9 mouse cellular contexts compared by ENCODE assay signal in the genomic region with DNA sequence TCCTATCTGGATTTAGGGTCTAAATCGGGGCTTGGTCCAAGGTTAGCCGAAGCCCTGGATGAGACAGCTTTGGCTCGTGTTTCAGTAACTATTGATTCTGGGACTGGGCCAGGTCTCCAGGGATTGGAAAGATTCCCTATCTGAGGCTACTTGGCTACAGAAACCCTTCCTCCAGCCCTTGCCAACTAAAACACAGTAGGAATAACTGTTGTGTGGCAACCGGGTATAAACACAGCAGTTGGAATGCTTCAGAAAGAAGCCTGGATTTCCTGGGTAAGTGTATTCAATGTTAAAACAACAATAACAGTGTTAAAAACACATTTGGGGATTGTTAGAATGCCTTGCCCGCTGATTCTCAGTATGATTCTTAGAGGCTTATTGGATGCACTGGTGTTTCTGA.
A peak's percentile ranks its signal among the peaks of the same experiment; 100 is the strongest.
DNase-seq lines count a peak whose midpoint lies in the region; ATAC-seq lines count a peak whose summit lies in the region.
"Had no signal": no experiment of that assay in that cellular context is flagged by ENCODE, and none has a peak within 500 bp of the region (broad histone marks: within the 10 kb centered on the region; RNA-seq: fewer than 3 reads in every experiment).

No protein-coding gene starts in this region.

- ATAC-seq in cerebellum, adult (ENCODE audit: insufficient number of reproducible peaks, low FRiP score, low TSS enrichment), result no peak
- peak; percentile 79 for ATAC-seq in heart, embryonic 15.5 days (replicated peaks; ENCODE audit: insufficient number of reproducible peaks, insufficient read depth, low FRiP score, low read depth)

- H3K9me3 ChIP-seq in heart, embryonic 15.5 days (replicated peaks), result no peaks in the 10 kb centered on the region
- H3K9me3 ChIP-seq: neural tube, embryonic 12.5 days had no signal

- WGBS in heart, embryonic 15.5 days, result 43% methylated on average over 5 of the region's 5 CpGs
- WGBS in large intestine, adult 2 months, result 14% methylated on average over 5 of the region's 5 CpGs

- peak; percentile 8 to 15 for DNase-seq in cerebellum, adult 18-20 months
- peak; percentile 18 for DNase-seq in right cerebral cortex, postnatal 14 days
- DNase-seq in right cerebral cortex, postnatal 36 days (ENCODE audit: low spot score in 2 of 2), result no peak
- DNase-seq in large intestine, adult 2 months (ENCODE audit: low read depth, low spot score), result peak; percentile 4
- no peak for DNase-seq in thymus, postnatal 36 days
- no peak for DNase-seq in thymus, adult 18-20 months

- no peak overlapping the region for H3K4me3 ChIP-seq in heart, embryonic 15.5 days
- H3K4me3 ChIP-seq: neural tube, embryonic 12.5 days had no signal

- H3K4me2 ChIP-seq in heart, embryonic 15.5 days, result no peak overlapping the region
- H3K4me2 ChIP-seq: neural tube, embryonic 12.5 days had no signal

- no peaks in the 10 kb centered on the region for H3K36me3 ChIP-seq in heart, embryonic 15.5 days
- H3K36me3 ChIP-seq: neural tube, embryonic 12.5 days had no signal

- 0 out of 2 replicates have a peak, but pooled peaks cover 2% of the 10 kb centered on the region for H3K4me1 ChIP-seq in heart, embryonic 15.5 days (replicated peaks)

- no peaks in the 10 kb centered on the region for H3K27me3 ChIP-seq in heart, embryonic 15.5 days
- H3K27me3 ChIP-seq: neural tube, embryonic 12.5 days had no signal

- peak overlapping the region; percentile 27; the same call in 1 of the 2 replicates for H3K27ac ChIP-seq in heart, embryonic 15.5 days
- H3K27ac ChIP-seq: neural tube, embryonic 12.5 days had no signal

- no peak overlapping the region for H3K9ac ChIP-seq in heart, embryonic 15.5 days
- H3K9ac ChIP-seq: neural tube, embryonic 12.5 days had no signal

Comparison
In these comparisons a context has a peak if more than half of its experiments do, and no peak if none do; other contexts are left out.
1. DNase-seq: peak in cerebellum, adult 18-20 months (2 of 2), right cerebral cortex, postnatal 14 days (single experiment) and large intestine, adult 2 months (single experiment); none in right cerebral cortex, postnatal 36 days (0 of 2), thymus, postnatal 36 days (0 of 2) and thymus, adult 18-20 months (0 of 2).